Mouse (Mus musculus): ENCODE measurements around the gene Olfr1437. TPM values are rescaled to one million over a fixed set of nuclear protein-coding genes. Genes with fewer than 3 reads are reported as not detected.

Gene Olfr1437
- total RNA-seq (2023) = not detected

GRCm38 (mm10) chr19:12325001-12325400 lies at the start of gene Olfr1437:
Olfr1437 (minus strand) TSS chr19:12325101.

GRCm38 (mm10) chr19:12335810-12336209 lies 10.9 kb upstream of the Olfr1437 start, which contains the start of gene Olfr1438-ps1:
Olfr1438-ps1 (minus strand) TSS chr19:12335910.

GRCm38 (mm10) chr19:12299030-12299429 lies 25.9 kb downstream of the Olfr1437 start, which contains the start of gene Olfr1436:
Olfr1436 (minus strand) TSS chr19:12299130.

GRCm38 (mm10) chr19:12279554-12279953 lies 45.3 kb downstream of the Olfr1437 start, which contains the start of gene Olfr1434:
Olfr1434 (plus strand) TSS chr19:12279854.

Other genes with a start within 250 kb of the Olfr1437 start
- not detected for gene Olfr1425, start 247.4 kb downstream of the Olfr1437 start, total RNA-seq (2023)
- not detected for gene Olfr1426, start 233.1 kb downstream of the Olfr1437 start, total RNA-seq (2023)
- not detected for gene Olfr1427, start 221.8 kb downstream of the Olfr1437 start, total RNA-seq (2023)
- gene Olfr1428, start 209.2 kb downstream of the Olfr1437 start, total RNA-seq (2023) = not detected
- not detected for gene Olfr76, start 201.9 kb downstream of the Olfr1437 start, total RNA-seq (2023)
- not detected for gene Olfr1555-ps1, start 155.0 kb downstream of the Olfr1437 start, total RNA-seq (2023)
- gene Olfr1431, start 124.5 kb downstream of the Olfr1437 start, total RNA-seq (2023) = not detected
- not detected for gene Olfr1432, start 92.5 kb downstream of the Olfr1437 start, total RNA-seq (2023)
- gene Olfr262, start 83.4 kb downstream of the Olfr1437 start, total RNA-seq (2023) = not detected
- gene Olfr235, start 64.1 kb downstream of the Olfr1437 start, total RNA-seq (2023) = not detected
- not detected for gene Olfr1434, start 45.2 kb downstream of the Olfr1437 start, total RNA-seq (2023)
- gene Olfr1436, start 26.0 kb downstream of the Olfr1437 start, total RNA-seq (2023) = not detected
- not detected for gene Olfr1438-ps1, start 10.8 kb upstream of the Olfr1437 start, total RNA-seq (2023)
- not detected for gene Olfr1440, start 62.2 kb upstream of the Olfr1437 start, total RNA-seq (2023)
- not detected for gene Olfr1441, start 92.3 kb upstream of the Olfr1437 start, total RNA-seq (2023)
- gene Pfpl, start 102.8 kb upstream of the Olfr1437 start, total RNA-seq (2023) = not detected
- 1,000 to 10,000 TPM; 1,721 to 1,841 TPM for gene Mpeg1, start 135.7 kb upstream of the Olfr1437 start, total RNA-seq (2023)
- 10 to 100 TPM; 11.3 to 12.3 TPM for gene Dtx4, start 176.4 kb upstream of the Olfr1437 start, total RNA-seq (2023)
- 100 to 1,000 TPM; 104 to 119 TPM for gene Fam111a, start 220.6 kb upstream of the Olfr1437 start, total RNA-seq (2023)

Measured in monocyte, adult 59 days (primary cell).